Mouse (Mus musculus) inflammation-experienced regulatory T-cells, adult 6 months (primary cell): ENCODE measurements around the gene Dusp11. TPM values are rescaled to one million over a fixed set of nuclear protein-coding genes. Genes with fewer than 3 reads are reported as not detected.
A peak's percentile ranks its signal among the peaks of the same experiment; 100 is the strongest.
"Not testable (repeated sequence)": the region's sequence is repeated elsewhere in the genome, so short reads cannot be mapped to it uniquely, and the experiment has no call there.

Experiments used
- ATAC-seq: one replicate; pipeline ENCODE4 v1.8.0; 2017
- polyA plus RNA-seq, 3 experiments: library from polyadenylated mRNA; unstranded; fragments of 100-300 nt; shearing (Covaris generic); gene quantifications; one replicate each; pipeline ENCODE4 v1.2.1; 2017

The Dusp11 gene
- polyA plus RNA-seq: 100 to 1,000 TPM; 177 to 212 (median 182) TPM

DNA sequence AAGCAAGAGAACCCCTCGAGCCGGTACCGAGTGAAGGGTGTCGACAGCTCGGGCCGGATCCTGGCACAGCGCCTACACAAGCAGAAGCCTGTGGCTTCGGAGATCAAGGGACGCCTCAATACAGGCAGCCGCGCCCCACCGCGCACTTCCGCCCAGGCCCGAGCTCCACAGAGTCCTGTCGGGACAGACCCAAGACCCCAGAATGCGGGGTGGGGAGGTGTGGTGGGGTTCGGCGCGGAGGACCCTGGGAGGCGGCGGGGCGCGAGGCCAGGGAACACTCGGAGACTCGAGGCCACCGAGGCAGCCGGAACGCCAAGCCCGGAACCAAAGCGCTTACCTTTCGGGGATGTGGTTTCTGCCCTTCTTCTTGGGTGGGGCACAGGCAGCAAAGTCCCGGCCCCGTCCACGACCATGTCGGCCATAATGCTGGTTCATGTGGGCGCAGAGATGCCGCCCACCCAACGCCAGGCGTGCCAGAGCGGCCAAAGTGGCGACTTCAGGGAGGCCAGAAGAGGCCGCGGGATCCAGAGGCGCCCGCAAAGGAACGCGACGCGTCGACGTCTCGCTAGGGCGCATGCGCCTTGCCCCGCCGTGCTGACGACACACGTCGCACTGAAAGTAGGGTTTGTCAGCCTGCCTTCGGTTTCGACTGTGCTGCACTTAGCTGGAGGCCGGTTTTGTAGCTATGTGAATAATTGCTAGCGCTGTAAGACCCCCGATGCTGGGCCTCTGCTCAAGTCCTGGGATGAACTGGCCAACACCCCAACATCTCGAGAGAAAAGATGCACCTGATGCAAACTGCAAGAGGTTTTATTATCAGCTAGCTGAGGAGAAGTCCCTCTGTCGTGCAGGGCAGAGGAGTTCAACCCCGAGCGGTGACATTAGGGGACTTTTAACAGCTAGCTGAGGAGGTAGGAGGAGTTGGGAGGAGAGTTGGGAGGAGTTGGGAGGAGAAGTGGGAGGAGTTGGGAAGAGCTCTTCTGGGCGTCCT lies at the start of gene Dusp11:
Dusp11 (minus strand) TSS at position 567 of the 991 bp plus-strand sequence.
- peak; percentile 82 for ATAC-seq

DNA sequence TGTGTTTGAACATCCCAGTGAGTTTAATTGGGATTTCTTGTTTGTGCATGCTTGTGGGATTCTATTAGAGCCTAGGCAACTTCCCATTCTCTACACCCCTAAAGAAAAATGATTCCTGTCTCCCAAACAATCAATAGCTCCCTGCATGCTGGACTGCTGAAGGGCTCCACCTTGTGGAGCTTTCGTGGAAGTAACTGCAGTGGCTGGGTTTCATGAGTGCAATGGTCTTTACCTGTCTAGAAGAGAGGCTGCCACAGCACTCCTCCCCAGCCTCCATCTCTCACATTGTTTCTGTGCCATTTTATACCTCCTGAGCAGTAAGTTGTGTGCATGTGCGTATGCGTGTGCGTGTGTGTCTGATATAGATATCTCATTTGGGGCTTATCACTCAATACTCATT lies 48.5 kb upstream of the Dusp11 start:
- peak; percentile 58 for ATAC-seq

DNA sequence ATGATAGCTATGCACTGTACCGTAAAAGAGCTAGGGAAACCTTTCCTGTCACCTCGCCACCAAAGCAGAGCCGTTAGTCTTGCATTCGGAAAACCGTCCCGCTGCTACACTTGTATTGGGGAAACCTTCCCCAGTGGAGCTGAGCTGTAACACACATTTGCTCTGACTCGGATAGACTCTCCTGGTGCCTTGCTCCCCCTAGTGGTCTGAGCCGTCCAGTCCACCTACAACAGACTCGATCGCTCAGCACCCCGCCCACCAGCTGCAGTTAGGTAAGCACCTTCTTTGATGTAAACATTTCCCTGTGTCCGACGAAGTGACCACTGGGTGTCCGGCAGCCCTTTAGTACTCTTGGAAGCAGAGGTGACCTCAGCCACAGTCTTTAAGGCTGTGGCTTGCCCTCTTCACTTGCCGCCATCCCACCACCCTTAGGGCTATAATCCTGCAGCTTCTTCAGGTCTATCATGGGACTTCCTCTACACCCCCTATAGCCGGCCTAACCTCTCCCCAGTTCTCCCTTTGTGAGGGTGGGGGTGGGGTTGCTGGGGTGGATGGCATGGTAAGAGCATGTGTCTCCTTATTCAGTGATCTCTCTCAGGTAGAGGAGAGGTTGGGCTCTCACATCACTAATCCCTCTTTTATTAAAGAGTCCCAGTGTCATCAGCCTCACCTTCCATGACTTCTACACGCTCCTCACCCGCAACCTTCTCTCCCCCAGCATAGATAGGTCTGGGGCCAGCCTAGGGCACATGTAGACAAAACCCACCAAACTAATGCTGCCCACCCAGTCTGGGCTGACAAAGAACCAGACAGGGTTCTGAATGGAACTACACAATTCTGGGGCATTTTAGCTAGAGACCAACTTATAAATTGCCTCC lies 43.0 kb upstream of the Dusp11 start:
- ATAC-seq: peak; percentile 99

DNA sequence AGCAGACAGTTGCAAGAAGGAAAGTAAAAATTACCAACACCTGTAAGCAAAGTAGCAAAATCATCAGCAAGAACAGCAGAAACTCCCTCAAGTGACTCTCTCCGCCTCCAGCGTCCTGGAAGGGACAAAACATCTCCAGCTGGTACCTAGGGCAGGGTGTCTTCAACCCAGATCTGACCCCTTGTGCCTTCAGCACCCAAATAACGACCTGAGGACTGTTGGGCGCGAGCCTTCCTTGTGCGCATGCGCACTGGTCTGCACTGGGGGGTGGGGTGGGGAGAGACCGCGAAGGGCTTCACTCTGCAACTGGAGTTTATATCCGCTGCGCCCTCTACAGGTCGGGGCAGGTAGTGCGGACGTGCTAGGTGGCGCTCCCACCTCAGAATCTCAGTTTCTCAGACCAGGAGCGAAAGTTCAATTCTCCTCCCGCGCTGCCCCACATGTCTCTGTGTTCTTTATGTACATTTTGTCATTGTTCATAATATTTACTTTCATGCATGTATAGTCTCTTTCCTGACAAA lies 42.0 kb upstream of the Dusp11 start:
- no peak for ATAC-seq

DNA sequence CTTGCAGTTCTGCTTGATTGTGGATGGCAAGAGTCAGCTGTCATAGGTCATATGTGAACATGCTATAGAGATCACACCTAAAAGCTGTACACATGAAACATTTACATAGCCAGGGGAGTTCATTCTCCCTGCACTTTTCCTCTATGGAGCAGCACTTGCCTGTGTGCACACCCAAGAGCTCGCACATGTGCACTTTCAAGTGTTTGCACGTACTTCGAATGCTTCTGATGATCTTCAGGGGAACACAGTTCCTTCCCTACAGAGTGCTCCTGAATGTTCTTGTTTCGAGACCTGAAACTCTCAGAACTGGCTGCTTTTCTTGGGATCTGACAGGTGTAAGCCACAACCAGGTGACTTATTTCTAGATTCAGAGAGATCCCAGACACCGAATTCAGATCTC lies 29.3 kb upstream of the Dusp11 start:
- not testable (repeated sequence) for ATAC-seq

DNA sequence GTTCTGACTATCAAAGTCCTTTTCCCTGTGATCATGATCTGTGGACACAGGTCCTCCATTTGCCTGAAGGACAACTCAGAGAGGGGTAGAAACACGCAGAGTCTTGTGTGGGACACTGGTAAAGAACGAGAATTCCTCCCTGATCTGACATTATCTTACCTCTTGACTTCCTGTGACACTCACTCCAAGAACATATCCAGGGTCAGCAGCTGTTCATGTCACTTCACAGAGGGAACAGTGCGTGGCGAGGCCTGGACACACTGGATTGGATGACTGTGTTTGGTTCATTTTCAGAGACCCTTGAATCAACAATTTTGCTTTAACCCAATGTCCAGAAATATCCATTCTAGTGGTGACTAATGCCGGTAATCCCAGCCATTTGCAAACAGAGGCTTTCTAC lies 28.1 kb upstream of the Dusp11 start:
- ATAC-seq: not testable (repeated sequence)

DNA sequence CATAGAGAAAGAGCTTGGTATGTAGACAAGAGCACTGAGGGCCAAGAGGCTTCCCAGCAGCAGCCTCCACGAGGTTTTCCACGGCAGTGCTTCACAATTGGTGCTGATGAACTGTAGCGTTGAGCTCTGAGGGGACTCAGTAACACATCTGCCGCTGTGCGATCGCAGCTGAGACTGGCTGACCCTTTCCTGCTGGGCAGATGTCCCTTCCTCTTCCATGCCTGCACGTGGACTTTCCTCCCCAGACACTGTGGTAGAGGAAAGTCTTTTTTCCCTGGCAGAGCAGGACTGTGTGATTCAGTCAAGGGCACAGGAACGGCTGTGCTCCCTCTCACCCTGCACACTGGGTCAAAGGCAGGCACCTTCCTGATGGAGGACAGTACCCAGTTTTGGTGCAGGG lies 22.9 kb upstream of the Dusp11 start:
- ATAC-seq: no peak

DNA sequence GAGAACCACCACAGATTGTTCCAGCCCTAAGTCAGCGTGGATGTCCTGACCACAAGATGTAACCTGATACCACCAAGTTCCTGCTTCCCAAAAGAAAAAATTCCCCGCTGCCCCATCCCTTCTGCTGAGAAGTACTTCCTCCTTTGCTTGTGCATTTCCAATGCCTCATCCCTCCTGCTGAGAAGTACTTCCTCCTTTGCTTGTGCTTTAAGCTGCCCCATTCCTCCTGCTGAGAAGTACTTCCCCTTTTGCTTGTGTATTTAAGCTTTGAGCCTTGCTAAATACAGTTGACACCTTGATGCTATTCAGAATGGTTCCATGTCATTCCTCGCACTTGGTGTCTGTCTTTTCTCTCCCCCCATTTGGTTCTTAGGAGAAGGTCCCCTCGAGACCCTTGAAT lies 17.3 kb upstream of the Dusp11 start:
- ATAC-seq: not testable (repeated sequence)

DNA sequence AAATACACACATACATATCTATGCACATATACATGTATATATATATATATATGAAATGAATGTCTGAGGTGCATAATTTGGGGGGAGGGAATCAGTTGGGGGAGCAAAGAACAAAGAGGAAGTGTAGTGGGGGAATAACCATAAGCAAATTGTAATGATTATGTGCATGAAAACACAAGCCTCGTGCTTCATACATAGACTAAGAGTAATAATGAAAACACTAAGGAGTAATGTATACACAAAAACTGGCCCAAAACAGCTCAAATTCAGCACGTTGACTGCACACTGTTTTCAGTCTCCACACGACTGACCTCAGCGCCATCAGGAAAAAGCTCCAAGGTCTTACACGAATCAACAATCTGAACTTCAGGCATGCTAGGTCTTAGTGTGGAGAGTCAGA lies 14.8 kb upstream of the Dusp11 start:
- ATAC-seq: no peak

DNA sequence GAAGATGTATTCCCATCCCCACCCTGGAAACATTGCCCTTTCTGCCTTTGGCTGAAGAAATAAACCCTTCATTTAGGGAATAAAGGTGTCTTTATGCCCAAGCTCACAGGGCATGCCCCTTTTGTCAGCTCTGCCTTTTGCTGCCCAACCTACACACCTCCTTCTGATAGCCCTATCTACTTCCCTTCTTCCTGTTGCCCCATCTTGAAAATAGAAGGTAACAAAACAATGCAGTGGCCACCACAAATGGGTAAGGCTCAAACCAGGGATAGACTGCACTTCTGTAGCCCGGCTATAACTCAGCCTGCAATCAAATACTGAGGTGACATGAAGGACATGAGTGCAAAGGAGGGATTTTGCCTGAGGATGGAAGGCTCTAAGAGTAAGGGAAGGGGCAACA lies 14.3 kb upstream of the Dusp11 start:
- no peak for ATAC-seq

DNA sequence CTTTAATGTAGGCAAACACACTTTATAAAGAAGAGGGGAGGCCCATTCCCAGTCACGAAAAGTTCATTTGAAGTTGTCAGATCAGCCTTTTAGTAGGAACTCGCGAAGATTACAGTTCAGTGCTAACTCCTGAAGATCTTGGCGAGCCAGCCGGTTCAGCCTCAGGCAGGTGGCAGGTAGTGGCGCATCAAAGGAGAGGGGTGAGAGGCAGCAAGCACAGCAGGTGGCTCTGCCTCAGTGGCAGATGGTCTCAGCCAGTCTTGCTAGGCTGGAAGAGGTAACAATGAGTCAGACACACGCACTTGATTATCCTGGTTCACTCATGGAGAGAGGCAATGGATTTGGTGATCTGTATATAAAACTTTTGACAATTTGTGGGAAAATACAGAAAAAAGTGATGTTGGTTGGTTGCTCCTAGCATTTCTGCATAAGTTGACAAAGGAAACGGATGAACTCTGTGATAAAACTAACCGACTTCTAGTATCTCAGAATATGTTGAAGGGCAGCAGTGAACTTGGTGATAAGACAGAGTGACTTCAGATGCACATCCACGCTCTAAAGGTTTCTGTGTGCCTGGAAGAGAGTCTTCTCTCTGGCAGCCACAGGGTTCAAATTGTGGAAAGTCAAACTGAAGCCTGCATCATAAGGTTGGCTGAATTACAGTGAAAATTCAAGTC lies 13.6 kb upstream of the Dusp11 start:
- no peak for ATAC-seq

DNA sequence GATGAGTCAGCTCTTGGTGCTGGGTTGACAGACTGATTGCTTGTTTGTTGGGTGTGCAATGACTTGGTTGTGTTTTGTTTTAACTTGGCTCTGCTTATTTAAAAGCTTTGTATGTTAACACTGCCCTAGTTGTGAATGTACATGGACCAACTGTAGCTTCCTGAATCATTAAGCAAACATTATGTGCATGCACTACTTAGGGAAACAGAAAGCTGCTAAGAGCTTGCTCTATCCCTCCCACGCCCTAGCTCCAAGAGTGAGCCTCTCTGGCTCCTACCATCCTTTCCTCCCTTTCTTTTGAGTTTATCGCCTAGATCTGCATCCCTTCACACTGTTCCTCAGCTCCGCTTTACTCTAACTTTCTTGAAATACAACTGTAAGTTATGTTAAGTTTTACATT lies 11.9 kb upstream of the Dusp11 start:
- no peak for ATAC-seq

DNA sequence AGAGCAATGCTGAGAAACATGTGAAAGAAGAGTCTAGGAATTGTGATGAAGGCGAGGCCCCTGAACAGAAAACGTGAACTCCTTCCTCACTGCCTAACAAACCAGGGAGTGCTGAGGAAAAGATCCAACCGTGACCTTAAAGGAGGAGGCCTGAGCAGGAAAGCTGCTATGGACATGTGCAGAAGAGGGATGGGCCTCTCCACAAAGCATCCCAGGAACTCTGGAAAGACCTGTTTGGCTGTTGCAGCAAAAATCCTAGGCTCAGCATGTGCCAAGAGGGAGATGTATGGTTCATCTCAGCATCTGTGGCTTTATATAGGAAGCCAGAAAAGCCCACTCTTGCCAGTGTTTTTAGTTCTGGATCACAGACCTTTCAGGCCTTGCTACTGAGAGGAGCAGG lies 11.2 kb upstream of the Dusp11 start:
- ATAC-seq: no peak

DNA sequence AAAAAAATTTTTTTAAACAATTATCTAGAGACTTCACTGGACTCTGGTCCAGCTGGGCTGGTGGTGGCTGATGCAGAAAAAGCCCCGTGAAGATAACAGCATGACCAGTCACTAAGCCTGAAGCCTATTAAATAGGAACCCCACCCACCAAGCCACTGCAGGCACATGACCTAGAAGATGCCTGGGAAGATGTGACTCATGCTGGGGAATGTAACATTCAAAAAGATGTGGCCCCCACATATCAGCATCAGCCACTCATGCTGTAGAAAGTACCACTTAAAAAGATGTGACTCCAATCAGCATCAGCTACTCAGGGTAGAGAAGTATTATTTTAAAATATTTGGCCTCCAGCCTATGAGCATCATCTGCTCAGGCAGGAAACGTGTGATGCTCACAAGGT lies 8.4 kb upstream of the Dusp11 start:
- ATAC-seq: no peak

DNA sequence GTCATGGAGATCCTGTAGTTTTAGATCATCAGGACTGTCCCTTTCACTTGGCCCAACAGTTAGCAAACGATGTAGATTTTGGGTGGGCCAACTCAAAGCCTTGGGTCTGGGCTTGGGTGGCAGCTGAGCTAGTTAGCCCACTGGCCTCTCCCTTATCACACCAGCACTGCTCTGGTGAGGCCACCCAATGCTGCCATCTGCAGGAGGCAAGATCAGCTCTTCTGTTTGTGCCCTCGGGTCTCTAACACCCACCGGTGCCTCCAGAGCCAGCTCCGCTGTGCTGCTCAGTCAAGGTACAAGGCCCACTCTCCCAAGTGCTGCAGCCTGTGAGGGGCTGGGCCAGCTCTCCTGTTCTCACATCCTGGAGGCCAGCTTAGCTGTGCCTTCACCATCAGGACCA lies 5.2 kb upstream of the Dusp11 start:
- no peak for ATAC-seq

DNA sequence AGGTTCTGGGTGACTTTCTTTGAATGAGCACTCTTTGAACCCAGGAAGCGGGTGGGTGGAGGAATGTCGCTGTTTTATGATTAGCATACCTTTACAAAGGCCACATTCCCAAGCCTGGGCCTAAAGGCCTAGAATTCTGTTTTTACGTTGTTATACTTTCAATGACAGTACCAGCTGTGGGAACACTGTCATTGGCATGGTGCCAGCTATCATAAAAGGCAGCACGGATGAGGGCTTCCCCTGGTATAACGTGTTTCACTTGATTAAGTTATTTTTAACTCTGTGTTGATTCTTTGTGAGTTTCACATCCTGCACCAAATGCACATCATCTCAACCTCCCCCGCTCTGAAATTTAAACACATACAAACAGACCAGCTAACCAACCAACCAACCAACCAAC lies 4.6 kb upstream of the Dusp11 start:
- peak; percentile 69 for ATAC-seq

DNA sequence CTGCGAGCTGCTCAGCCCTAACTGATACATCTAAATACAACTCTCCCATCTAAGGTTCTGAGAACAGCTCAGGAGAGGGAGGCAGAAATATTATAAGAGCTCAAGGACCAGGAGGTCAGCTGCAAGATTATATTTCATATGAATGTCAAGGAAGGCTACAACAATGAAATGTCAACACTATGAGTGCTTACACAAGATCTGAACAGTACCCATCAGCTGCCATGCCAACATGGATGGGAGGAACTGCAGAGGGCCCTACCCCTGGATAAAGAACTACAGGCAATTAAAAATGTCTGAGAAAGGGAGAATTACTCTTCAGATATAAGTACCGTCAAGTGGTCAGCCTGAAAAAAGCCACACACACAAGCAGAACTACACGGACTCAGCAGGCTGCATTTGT lies 3.9 kb downstream of the Dusp11 start:
- no peak for ATAC-seq

DNA sequence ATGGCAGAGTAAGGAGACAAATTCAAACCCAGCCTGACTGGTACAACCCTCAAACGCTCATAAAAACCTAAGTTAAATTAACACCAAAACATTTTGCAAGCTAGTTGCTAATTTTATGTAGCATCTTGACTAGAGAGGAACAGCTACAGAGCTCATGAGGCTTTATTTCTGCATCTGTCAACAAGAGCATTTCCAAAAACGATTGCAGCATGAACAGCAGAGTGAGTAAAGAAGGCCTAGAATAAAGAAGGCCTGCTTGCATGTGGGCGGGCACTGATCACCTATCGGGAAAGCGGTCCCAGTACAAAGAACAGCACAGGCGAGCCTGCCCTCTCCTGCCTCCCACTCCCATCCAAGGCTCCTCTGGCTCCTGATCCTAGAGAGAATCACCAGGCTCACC lies 12.9 kb downstream of the Dusp11 start:
- ATAC-seq: no peak

DNA sequence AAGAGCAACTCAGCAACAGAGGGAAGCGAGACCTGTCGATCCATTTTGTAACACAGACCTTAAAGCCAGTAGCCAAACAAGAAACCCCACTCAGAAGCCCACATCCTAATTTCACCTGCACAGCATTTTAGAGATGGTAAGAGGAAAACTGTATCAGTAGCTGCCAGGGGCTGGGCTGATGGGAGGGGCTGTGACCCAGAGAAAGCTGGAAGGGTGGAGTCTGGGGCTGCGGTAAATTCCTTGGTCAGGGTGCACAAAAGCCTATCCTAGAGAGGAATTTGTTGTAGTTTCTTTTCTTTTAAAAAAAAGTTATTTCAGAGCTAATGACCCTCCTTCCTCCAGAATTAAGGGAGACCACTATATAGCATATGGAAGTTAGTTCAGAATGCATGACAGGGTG lies 19.0 kb downstream of the Dusp11 start:
- ATAC-seq: no peak

DNA sequence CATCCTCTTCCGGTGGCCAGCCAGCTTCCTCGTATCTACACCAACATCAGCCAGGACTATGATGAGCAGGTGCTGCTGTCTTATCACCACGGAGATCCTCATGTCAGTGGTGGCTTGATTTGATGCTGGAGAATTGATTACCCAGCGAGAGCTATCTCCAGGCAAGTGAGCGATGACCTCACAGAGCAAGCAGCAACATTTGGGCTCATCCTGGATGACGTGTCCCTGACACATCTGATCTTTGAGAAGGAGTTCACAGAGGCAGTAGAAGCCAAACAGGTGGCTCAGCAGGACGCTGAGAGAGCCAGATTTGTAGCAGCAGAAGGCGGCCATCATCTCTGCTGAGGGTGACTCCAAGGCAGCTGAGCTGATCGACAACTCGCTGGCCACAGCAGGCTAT lies 22.8 kb downstream of the Dusp11 start:
- no peak for ATAC-seq

DNA sequence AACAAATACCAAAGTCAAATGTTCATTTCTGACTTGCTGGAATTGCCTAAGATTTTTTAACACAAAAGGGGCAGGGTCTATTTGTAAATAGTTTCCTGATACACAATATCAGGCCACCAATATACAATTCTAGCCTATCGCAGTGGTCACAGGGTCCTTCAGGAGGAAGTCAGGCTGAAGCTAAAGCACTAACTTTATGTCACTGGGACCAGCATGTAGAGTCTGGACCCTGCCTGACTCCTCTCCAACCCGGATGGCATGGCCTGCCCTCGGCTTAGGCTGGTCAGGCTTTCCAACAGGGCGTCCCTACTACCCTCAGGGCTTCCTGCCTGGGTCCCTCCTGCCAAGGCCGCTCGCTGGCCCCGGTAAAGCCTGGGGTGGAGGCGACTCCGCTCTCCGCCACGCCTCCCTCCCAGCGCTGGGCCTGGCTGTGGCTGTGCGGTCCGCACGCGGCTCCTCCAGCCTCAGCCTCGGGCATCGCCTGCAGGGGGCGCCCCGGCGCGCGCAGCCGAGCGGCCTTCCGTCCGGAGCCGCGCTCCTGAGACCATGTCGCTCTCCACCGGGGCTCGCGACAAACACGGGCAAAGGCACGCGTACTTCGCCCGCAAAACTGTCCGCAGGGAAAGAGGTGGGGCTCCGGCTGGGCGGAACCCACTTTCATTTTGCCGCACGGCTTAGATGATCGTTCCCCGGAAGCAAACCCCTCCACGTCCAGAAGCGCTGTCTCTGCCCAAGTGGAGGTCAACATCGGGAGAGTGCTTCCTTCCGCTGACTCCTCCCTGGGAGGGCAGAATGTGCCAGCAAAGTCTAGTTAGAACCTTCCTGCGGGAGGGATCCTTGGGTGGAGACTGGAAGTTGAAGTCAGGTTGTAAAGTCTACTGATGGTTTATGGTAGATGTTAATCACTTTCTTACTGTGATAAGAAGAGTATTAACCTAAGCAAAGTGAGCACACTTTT lies 24.7 kb downstream of the Dusp11 start:
- ATAC-seq: peak; percentile 85
